Mouse (Mus musculus) layer of hippocampus, adult 8-10 months (tissue): ENCODE results near the gene Ubac2. TPM values are rescaled to one million over a fixed set of nuclear protein-coding genes. Genes with fewer than 3 reads are reported as not detected.
"Not testable (repeated sequence)": the region's sequence is repeated elsewhere in the genome, so short reads cannot be mapped to it uniquely, and the experiment has no call there.

Experiments used
- DNase-seq, 2 experiments: peaks; one replicate each; pipeline ENCODE4 v3.0.0; 2022; ENCODE audit warnings: low spot score in 2 of 2
- total RNA-seq, 4 experiments: library from RNA; stranded (reverse); gene quantifications; 2 replicates each; pipeline ENCODE4 v1.2.4; 2022

Gene Ubac2
- total RNA-seq, 4 experiments from 2014 or later: 40.3 to 47.1 (median 45.1) TPM

- DNase-seq: no peak
Measured at GRCm38 (mm10) chr14:122038874-122039647, 160.6 kb downstream of the Ubac2 start.

GRCm38 (mm10) chr14:122041413-122041825 lies 163.0 kb downstream of the Ubac2 start:
- DNase-seq: no peak

- no peak for DNase-seq
Measured at GRCm38 (mm10) chr14:122042142-122042694, 163.8 kb downstream of the Ubac2 start.

GRCm38 (mm10) chr14:122047784-122048183 lies 169.4 kb downstream of the Ubac2 start:
- DNase-seq: no peak

GRCm38 (mm10) chr14:122048816-122049215 lies 170.4 kb downstream of the Ubac2 start:
- DNase-seq: no peak

- no peak for DNase-seq
Measured at GRCm38 (mm10) chr14:122052896-122053635, 174.6 kb downstream of the Ubac2 start.

- no peak for DNase-seq
Measured at GRCm38 (mm10) chr14:122056871-122057270, 178.5 kb downstream of the Ubac2 start.

GRCm38 (mm10) chr14:122057941-122058346 lies 179.5 kb downstream of the Ubac2 start:
- no peak for DNase-seq

- peak; percentile 61 to 85 for DNase-seq
Measured at GRCm38 (mm10) chr14:122060642-122061041, 182.2 kb downstream of the Ubac2 start.

- DNase-seq: no peak
Measured at GRCm38 (mm10) chr14:122061376-122061775, 183.0 kb downstream of the Ubac2 start.

GRCm38 (mm10) chr14:122062411-122063090 lies 184.1 kb downstream of the Ubac2 start:
- no peak for DNase-seq

- DNase-seq: no peak
Measured at GRCm38 (mm10) chr14:122063599-122063998, 185.2 kb downstream of the Ubac2 start.

- peak; percentile 27 to 65 for DNase-seq
Measured at GRCm38 (mm10) chr14:122064519-122064918, 186.1 kb downstream of the Ubac2 start.

- DNase-seq: no peak
Measured at GRCm38 (mm10) chr14:122066243-122066642, 187.8 kb downstream of the Ubac2 start.

GRCm38 (mm10) chr14:122068036-122068435 lies 189.6 kb downstream of the Ubac2 start:
- DNase-seq: not testable (repeated sequence)

- DNase-seq: no peak
Measured at GRCm38 (mm10) chr14:122068801-122069695, 190.6 kb downstream of the Ubac2 start.

GRCm38 (mm10) chr14:122069948-122070347 lies 191.5 kb downstream of the Ubac2 start:
- no peak for DNase-seq
